Mouse (Mus musculus) spleen, postnatal 14 days (tissue): ENCODE results near the gene Hoxb7.

Experiments used
- DNase-seq, 2 experiments: peaks; one replicate each; pipeline ENCODE4 v3.0.0; 2021 to 2022; ENCODE audit warnings: low spot score in 2 of 2

Hoxb7 gene

DNA sequence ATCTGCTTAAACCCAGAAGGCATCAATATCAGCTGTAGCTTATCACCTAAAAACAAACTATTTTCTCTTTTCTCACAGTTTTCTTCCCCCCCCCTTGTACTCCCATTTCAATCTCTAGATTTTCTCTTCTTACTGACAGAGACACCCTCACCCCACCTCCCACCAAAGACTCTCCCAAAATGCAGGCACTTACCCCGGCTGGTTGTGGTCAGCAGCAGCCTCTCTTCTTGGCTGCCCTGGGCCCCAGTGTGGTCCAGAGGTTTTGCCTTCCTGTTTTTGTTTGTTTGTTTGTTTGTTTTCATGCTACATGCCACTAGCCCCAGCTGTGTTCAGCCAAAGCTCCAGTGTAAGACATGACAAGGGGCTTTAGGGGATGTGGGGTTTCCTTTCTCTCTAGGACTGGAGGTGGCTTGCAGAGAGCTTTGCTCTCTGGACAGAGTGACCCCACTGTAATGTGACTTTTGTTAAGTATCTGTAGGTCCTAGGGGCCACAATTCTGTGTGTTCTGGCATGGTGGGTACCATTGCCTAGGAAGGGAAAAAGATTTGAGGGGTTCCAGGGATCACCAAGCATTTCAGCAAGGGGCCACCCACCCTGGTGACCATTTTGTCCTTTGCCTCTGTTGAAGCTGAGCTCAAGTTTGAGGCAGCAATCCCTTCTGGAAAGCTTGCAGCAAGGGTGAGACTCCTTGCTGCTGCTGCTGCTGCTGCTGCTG, 18.2 kb upstream of the Hoxb7 start:
- DNase-seq, result no peak

DNA sequence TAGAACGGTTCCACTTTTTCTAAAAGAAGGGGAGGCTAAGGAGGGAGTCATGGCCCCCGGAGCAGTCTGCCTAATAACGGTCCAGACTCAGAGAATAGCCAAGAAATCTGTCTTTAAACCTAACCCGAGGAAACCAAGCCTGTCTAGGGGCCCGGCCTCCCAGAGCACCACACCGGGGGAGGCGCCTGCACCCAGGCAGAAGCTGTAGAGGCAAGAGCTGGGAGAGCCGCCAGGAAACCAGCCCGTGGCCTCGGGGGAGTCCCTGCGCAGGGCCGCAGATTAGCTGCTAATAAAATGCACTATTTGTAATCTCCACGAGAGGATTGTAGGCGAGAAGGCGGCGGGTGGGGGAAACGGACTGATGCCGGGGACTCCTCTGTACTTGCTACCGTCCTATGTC, 16.6 kb upstream of the Hoxb7 start:
- no peak for DNase-seq

DNA sequence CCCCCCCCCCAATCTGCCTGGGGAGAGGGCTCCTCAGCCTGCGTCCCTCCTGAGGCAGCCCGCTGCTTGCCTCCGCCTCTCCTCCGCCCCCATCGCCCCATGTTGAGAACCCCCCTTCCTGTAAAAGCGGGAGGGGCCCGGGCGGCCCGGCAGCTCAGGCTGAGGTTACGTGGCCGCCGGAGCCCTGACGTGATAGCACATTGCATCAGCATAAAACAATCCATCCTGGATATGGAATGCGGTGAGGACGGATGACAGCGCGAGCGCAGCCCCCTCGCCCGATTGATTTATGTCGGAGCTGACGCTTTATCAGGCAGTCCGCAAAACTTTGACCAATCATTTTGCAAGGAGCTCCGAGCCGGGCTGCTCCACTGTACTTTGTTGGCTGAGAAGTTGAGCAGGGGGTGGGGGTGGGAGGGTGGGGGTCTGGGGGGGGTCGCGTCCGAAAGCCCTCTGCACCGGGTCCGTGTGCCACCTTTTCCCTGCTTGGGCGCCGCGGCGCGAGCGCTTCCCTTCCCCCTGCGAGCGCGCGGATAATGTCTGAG, 15.4 kb upstream of the Hoxb7 start, which contains the start of gene Hoxb9:
TSS of gene Hoxb9 (plus strand) at position 462 of the 545 bp plus-strand sequence.
- DNase-seq, result no peak

DNA sequence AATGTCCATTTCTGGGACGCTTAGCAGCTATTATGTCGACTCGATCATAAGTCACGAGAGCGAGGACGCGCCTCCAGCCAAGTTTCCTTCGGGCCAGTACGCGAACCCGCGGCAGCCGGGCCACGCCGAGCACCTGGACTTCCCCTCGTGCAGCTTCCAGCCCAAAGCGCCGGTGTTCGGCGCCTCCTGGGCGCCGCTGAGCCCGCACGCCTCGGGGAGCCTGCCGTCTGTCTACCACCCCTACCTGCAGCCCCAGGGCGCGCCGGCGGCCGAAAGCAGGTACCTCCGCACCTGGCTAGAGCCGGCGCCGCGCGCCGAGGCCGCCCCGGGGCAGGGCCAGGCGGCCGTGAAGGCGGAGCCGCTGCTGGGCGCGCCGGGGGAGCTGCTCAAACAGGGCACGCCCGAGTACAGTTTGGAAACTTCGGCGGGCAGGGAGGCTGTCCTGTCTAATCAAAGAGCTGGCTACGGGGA, 14.8 kb upstream of the Hoxb7 start:
- DNase-seq, result no peak

DNA sequence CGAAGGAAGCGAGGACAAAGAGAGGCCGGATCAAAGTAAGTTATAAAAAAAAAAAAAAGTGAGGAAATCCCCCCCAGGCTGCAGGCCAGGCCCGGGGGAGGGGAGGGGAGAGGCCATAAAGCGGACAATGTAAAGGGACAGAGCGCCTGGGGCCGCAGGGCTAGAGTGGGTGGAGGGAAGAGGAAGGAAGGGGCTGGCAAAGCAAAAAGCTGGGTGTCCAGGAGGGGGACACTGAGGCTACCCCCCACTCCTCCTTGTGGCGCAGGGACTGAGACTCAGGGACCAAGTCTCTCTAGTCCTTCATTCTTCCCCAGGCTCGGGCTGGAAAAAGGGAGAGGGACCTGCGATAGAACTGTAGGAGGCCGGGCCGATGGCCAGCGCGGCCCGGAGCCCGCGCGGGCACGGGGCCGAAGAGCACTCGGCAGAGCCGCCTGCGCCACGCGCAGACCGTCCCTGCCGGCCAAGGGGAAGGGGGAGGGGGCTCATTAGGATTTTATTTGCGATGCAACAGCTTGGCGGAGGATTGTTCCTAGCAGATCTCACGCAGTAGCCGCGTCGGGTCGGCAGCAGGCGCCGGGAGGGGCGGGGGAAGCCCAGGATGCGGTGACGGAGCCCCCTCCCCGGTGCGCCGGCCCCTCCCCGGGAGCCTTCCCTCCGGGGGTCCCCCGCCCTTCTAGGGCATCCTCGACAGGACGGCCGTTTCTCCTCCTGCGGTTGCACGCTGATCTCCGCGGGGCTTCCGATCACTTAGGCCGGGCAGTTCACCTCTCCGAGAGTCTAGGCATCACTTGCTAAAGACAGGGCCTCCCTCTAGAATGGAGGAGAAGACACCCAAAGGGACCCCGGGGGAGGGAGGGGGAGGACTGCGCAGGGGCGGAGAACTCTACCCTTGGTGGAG, 14.2 kb upstream of the Hoxb7 start:
- DNase-seq, result no peak

DNA sequence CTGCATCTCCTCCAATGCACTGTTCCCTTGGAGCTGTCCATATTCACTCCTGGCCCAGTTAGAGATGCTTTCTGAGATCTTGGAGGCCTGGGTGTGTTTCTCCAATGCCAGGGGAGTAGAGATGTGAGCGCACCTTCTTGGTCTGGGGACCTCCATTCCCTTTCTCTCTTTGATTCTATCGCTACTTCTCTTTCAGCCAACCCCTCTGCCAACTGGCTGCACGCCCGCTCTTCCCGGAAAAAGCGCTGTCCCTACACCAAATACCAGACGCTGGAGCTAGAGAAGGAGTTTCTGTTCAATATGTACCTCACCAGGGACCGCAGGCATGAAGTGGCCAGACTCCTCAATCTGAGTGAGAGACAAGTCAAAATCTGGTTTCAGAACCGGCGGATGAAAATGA, 12.0 kb upstream of the Hoxb7 start:
- DNase-seq, result no peak

DNA sequence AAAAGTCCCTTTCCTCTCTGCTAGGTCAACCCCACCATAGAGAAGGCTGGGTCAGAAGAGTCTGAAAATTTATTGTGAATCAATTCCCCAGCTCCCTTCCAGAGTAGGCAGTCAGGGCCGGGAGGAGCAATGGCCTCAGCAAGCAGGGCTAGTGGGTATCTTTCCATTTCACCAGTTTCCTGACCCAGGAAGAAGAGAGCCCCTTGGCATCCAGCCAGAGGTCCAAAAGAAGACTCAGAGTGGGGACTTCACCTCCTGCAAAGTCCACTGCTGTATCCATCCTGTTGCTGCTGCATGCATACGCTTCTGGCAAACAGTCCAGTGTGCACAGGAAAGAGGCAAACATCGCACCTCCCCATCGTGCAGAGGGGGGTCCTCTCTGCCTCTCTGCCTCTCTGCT, 10.5 kb upstream of the Hoxb7 start:
- DNase-seq, result no peak

DNA sequence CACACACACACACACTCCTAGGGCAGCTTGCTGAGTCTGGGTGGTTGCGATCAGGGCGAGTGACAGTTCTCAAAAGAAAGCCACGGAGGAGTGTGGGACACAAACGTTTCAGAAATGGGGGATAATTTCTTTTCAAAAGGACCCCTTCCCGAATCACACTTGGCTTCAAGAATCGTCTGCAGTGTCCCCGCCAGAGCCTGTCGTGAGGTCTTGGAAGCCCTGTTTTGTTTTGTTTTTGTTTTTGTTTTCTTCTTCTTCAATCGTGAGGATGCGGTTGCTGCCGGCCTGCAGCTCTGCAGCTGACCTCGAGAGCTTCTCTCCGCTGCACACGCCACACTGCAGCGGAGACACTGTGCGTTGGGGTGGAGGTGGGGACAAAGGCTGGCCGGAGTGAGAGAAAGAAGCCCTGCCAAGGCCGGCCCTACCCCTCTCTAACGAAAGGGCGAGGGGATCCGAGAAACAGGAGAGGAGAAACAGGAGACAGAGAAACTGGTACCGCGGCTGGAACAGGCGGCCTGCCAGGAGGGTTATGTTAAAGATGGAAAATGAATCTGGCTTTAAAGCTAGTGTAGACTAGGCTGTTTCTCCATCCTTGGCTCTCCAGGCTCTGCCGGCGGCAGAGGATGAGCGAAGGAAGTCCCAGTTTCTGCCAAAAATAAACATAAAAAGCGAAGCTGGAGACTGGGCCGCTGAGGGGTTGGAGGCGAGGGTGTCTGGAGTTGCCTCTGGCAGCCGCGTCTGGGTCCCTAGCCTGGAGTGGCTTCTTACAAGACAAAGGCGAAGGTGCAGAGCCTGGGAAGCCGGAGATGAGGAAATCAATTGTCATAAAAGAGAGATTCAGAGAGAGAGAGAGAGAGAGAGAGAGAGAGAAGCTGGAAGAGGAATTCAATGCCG, 9.0 kb upstream of the Hoxb7 start:
- DNase-seq, result no peak

DNA sequence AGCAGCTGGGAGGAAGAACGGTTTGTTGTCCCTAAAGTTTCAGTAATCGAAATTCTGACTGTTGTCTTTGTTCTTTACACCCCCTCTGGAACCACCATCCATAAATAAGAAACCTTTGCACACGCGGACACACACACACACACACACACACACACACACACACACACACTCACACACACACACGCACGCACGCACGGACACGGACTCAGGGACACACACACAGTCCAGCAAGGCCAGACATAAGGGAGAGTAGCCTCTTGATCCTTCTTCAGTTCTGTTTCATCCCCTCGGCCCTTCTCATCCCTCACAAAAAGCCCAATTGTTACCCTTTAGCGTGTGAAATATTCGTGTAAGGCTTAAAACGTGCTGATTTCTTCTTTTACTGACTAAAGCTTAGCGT, 8.1 kb upstream of the Hoxb7 start:
- DNase-seq, result no peak

DNA sequence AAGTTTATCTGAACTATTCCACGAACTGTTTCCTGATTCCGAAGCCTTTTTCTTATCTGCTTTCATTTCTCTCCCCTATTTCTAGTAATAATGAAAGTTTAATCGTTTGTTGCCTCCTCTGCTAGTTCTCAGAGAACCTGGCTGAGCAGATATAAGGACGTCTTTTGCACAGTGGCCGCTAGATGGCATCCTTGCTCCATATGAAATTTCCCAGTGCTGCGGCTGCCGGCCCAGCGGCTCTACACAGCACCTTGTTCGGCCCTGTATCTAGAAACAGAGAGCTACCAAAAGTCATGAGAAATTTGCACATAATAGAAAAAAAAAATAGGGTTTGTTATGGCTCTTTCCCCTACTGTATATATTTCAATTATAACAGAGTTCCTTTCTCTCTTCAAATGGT, 7.7 kb upstream of the Hoxb7 start:
- peak; percentile 38 to 64 for DNase-seq

DNA sequence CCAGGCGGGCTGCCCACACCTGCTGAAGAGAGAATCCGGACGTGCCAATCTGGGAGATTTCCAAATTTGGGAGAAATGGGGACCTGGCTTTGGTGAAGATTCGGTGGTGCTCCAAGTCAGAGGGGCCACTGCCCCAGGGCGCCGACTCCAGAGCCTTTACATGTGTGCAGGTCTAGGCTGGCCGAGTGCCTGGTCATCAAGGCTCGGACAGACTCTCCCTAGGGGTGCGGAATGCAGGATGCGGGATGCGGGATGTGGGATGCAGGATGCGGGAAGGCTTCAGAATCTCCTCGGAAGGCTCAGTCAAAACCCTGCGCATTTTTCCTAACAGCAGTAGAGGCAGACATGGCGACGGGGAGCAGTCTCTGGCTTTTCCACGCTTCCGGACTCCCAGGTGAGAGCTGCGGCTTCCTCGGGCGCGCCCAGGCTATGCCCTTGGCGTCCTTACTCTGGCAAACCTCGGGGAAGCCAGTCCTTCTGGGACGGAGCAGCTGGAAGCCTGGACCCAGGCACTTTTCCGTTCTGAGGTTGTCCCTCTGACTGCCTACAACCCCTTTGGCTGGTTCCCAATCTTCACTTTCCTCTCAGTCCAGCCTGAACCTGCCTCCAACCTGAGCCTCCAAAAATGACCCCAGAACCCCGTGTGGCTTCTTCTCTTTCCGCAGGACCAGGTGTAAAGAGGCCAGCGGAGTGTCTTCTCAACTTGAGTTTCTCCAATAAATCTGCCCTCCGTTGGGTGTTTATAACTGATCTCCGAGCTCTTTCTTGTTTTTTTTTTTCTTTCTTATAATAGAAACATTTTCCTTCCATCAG, 6.8 kb upstream of the Hoxb7 start:
- no peak for DNase-seq

DNA sequence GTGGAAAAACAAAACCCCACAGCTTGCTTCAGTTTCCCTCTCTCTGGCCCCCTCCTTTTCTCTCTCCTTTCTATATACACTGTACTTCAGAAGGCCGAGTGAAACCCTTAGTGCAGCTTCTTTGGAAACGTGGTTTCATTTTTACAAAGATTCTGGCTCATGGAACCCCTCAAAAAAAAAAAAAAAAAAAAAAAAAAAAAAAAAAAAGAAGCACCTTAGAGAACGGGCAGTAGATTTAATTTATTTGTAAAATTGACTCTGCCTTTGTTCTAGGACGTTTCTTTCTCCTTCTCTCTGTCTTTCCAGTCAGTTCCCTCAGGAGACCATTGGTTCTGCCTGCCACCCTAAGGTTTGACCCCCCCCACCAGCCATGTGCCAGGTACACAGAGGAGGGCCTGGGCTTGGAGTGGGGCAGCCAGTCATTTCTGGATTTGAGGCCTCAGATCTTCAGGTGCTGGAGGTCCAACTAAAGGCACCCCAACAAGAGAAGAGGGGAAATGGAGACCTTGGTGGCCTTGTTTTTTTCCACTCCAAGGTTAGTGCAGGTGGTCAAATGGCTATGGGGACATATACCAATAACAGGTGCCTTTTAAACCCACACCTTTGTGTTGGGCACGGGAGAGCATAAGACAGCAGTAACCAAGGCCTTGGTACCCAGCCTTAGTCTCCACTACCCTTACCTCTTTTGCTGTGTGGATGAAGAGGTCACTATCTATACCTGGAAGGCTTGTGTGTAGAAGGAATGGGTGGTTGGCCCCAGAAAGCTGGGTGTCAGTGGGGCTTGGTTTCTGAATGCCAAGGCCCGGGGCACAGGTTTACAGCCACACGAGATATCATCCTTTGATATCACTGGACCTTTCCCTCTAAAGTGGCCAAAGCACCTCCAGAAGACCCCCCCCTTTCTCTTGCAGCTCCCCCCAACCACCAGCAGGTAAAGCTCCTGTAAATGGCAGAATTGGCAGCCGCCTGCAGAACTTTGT, 5.7 kb upstream of the Hoxb7 start:
- no peak for DNase-seq

DNA sequence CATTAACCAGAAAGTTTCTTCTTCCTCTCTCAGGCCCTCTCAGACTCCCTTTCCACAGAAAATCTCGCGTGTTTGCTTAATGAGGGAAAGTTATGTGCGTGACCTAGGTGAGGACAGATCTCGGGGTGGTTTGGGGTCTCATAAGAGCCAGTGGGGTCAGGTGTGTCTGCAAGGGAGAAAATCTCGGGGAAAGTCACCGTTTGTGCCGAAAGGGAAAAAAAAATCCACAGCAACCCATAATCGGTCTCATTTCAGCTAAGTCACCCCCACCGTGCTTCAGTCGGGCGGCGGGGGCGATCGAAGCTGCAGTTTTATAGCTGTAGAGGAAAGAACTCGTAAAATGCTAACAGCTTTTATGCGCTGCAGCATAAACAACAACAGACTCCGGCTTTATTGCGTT, 5.0 kb upstream of the Hoxb7 start:
- DNase-seq, result no peak

DNA sequence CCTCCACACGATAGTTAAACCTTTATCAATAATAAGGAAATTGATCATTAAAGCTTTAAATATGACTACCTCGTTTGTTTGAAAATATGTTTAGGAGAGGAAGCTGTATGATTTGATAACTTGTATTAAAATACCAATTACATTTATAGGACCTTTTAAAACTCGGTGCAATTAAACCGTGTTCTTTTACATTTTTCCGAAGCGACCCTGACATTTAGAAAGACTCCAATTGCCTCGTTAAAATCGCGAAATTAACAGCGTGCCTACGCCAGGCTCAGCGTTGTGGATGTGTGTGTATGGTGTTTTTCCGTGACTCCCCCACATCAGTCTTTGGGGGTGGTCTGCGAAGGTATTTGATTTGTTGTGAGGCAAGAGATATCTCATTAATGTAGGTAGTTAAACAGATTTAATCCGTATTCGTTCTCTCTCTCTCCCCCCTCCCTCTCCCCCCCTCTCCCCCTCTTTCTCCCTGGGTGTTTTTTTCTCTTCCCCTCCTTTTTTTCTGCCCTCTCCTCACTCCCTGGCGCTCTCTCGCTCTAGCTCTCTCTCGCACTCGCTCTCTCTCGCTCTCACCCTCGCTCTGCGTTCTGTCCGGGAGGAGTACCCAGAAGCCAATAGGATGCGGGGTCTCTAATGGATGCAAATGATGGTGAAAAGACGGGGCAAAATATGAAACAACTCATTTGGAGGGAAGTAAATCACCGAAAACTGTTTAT, 4.4 kb upstream of the Hoxb7 start, which contains the start of gene Hoxb8:
TSS of gene Hoxb8 (plus strand) at position 51 of the 716 bp plus-strand sequence.
- no peak for DNase-seq

DNA sequence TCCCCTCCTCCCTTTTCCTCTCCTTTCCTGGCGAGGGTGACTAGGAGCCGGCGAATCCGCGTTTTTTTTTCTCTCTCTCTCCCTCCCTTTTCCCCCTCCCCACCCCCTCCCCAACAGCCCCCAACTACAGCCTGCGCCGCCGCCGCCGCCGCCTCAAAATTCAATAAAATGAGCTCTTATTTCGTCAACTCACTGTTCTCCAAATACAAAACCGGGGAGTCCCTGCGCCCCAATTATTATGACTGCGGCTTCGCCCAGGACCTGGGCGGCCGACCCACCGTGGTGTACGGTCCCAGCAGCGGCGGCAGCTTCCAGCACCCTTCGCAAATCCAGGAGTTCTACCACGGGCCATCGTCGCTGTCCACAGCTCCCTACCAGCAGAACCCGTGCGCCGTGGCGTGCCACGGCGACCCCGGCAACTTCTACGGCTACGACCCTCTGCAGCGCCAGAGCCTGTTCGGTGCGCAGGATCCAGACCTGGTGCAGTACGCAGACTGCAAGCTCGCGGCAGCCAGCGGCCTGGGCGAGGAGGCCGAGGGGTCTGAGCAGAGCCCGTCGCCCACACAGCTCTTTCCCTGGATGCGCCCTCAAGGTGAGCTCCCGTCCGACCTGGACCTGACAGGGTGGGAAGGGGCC, 3.5 kb upstream of the Hoxb7 start:
- no peak for DNase-seq

DNA sequence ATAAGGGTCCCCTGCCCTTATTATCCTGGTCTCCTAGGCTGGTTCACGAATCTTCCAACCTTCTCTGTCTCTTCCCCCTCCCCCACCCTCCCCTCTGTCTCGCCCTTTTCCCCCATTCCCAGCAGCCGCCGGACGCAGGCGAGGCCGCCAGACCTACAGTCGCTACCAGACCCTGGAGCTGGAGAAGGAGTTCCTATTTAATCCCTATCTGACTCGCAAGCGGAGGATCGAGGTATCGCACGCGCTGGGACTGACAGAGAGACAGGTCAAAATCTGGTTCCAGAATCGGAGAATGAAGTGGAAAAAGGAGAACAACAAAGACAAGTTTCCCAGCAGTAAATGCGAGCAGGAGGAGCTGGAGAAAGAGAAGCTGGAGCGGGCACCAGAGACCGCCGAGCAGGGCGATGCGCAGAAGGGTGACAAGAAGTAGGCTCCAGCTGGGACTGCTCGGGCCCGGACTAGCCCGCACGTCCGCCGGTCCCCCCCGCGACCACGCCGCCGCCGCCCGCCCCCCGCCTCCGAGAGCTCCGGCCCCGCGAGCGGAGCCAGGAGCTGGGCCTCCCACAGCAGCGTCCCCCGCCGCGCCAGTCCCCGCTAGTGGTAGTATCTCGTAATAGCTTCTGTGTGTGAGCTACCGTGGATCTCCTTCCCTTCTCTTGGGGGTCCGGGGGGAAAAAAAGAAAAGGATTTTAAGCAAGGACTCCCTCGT, 2.2 kb upstream of the Hoxb7 start:
- no peak for DNase-seq
